Mouse (Mus musculus) left cerebral cortex, adult 8-10 months (tissue): ENCODE measurements at regions not wholly inside any gene's neighbourhood (a gene's known extent, or its start where the extent isn't known, plus 50 kb on each side); places are given as distances from the start of the nearest gene placed in this dataset.

Source experiments
- DNase-seq, 2 experiments: peaks; one replicate each; pipeline ENCODE4 v3.0.0; 2022; ENCODE audit warnings: low spot score in 2 of 2

DNA sequence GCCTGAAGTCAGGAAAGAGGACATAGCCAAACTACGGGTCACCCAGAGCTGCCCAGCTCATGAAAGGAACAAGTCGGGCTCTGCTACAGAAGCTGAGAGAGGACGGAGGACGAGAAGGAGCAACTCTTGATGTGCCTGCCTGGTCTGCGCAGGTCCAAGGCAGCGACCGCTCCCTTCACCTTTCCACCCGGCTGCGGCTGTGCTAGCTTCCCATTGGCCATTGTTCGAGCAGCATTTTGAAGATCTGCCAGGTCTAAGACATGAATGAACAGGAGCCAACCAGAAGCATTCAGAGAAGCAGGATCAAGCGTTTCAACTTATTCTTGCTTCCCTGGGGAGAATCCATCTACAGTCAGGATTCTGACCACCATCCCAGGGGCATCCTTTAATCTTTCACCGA lies 113.3 kb upstream of the Wnt4 start:
- no peak for DNase-seq

DNA sequence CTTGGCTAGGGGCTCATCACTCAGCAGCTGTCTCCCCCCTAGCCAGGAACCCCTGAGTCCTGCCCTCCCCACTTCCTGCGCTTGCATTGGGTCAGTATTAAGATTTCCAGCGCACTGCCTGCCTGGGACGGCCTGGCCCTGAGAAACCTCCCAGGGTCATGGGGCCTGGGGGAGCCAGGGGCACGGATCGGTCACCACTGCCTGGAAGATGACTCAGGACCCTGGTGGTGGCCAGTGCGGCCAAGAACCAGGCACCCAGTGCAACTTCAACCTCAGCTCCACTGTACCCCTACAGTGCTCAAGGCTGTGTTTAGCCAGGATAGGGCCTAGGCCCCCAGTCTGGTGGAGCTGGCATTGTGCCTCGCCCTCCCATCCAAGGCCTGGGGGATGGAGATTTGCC lies 111.9 kb upstream of the Zbtb40 start:
- DNase-seq, result no peak

DNA sequence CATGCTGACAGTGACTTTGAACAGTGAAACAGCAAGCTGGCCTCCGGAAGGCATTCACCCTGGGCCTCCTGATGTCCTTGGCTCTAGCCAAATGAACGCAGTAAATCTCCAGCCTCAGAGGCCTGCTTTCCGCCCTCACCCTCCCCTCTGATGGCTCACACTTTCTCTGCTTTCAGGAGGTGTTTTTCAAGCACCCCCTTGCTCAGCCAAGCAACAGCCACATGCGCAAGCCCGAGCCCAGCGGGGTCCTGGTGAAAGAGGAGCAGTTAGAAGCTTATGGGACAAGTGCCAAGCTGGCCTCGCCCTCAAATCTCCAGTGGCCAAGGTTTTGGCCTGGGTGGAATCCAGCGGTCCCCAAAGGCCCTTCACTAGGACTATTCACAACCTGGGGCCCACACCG lies 109.6 kb upstream of the Zbtb40 start:
- no peak for DNase-seq

GRCm38 (mm10) chr4:137156441-137157105 lies 108.0 kb upstream of the Zbtb40 start:
- no peak for DNase-seq

GRCm38 (mm10) chr4:137148756-137149155 lies 100.2 kb upstream of the Zbtb40 start:
- DNase-seq, result no peak

GRCm38 (mm10) chr4:137147795-137148194 lies 99.2 kb upstream of the Zbtb40 start:
- DNase-seq, result no peak

DNA sequence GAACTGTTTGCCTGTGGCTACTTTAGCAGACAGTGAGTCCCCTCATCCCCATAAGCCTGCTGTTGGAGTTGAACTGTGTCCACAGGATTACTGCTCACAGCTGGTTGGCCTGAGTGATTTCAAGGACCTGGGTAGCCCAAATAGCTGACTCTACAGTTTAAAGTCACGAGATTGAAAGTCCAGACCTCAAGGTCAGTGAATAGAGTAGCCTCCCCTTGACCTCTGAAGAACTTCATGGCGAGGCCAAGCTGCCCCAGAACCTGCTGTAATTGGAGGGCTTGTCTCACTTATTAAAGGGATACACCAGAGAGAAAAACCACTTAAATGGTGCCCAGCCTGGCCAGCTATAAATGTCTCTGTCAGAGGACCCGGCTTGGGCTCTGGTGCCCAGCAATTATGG lies 97.7 kb upstream of the Zbtb40 start:
- no peak for DNase-seq

GRCm38 (mm10) chr4:137142316-137142715 lies 93.7 kb upstream of the Zbtb40 start:
- no peak for DNase-seq

- no peak for DNase-seq
These were observed 90.6 kb upstream of the Zbtb40 start for GRCm38 (mm10) chr4:137139051-137139705.

DNA sequence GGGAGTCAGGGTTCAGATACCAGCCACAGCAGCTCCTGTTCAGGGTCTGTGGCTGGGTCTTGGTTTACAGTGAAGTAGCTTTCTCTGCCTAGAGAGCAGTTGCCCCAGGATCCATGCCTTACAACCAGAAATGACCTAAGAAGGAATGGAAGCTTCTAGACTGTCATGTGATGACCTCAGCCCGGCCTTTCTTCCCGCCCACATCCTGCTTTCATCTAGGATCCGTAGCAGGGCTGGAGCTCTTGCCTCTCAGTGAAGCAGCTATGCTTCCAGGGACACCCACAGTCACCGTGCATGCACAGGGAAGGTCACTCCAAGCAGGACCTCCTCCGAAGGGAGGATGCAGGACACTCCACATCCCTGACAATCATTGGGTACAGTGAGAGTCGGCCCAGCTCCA lies 89.5 kb upstream of the Zbtb40 start:
- no peak for DNase-seq

DNA sequence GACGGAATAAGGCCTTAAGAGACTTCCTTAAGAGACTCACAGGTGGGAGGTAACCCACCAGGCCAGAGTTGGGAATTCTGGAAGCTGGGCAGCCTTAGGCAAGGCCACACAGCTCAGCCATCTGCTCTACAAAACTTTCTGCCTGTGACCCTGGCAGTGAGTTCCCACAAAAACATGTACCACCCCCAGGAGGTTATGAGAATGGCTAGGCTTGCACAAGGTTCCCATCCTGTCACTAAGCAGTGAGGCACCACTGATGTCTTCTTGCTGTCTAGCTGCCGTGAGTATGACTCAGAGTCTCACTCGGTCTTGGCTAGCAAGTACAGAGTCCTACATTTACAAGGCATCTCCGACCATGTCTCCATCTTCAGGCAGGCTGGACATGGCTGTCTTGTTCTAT lies 87.7 kb upstream of the Zbtb40 start:
- no peak for DNase-seq

DNA sequence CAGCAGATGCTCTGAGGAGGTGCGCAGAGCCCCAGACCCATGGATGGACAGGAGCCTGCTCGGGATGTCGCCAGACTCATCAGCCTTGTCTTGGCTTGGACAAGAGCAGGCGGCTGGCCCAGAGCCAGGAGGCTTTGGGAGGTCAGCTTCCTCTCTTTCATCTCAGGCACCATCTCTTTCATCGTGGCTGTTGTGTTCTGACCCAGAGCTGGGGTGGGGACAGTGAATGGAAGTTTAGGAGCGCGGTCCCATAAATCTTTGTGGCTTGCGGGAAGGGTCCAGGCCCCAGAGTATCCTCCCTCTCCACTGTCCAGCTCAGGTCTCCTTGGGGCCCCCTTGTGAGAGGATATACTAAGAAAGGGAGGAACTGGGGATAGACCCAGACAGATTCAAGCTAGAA lies 87.2 kb upstream of the Zbtb40 start:
- no peak for DNase-seq

- no peak for DNase-seq
These were observed 86.0 kb upstream of the Zbtb40 start for GRCm38 (mm10) chr4:137134553-137134952.

DNA sequence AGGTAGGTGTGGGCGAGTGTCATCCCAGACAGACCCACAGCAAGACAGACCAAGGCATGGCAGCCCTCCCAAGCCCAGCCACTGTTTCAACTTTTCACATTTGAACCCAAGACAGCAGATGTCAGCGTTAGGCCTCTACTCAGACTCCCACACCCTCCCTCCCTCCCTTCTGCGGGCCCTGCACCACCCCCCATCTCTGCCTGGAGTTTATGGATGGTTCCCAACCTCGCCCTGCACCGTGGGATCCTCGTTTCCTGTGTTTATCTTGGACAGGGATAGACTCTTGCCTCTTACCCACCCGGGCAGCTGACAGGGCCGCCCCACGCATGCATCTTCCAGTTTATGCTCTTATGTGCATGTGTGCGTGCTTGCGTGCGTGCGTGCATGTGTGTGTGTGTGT lies 85.2 kb upstream of the Zbtb40 start:
- DNase-seq, result no peak

- DNase-seq, result no peak
These were observed 82.1 kb upstream of the Zbtb40 start for GRCm38 (mm10) chr4:137130619-137131212.

DNA sequence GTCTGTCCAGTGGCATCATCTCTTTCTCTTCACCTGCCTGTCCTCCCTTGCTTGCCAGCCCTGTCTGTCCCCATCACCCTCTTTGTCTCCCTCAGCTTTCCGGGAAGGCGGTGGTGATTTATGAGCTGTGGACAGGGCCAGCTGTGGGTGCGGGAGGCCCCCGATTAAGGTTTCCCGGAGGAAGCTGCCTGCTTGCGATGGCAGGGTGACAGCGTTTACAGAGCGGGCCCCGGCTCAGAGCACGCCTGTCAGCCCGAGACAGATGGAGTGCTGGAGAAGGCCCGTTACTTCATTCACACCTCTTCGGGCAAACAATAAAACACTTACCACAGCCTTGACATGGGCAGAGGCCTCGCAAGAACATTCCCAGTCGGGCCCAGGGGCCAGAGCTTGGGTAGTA lies 79.6 kb upstream of the Zbtb40 start:
- no peak for DNase-seq

DNA sequence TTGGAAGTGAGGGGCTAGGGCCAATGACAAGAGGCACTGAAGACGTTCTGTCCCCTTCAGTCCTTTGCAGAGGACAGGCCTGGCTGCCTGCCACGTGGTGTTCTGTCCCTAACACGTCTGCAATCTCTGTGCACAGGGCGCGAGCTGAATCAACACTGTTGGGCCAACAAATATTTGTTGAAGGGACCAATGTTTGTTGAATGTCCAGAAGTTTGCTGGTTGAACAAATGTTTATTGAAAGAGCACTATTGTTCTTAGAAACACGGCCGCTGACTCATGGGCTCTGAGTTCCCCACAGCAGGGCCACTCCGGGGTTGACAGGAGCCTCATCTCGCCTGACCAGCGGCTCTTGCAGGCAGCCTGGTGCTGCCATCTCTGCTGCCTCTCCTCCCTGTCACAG lies 73.1 kb upstream of the Zbtb40 start:
- no peak for DNase-seq

GRCm38 (mm10) chr4:137120597-137120996 lies 72.0 kb upstream of the Zbtb40 start:
- DNase-seq, result no peak

DNA sequence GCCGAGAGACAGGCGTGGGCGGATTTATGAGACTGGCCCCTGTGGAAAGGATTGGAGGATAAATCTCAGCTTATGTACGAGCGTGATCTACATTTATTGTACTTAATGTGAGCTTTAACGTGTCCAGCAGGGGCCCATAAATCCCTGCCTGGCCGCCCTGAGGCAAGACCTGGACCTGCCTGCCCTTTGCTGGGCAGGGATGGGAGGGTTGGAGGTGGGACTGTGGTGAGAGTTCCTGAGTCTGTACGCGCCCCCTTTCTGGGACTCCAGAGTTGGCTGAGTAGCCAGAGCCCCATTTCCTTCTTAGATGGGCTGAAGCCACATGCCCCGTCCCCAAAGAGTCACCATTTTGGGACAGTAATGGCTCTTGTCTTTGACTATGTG lies 69.7 kb upstream of the Zbtb40 start:
- no peak for DNase-seq

DNA sequence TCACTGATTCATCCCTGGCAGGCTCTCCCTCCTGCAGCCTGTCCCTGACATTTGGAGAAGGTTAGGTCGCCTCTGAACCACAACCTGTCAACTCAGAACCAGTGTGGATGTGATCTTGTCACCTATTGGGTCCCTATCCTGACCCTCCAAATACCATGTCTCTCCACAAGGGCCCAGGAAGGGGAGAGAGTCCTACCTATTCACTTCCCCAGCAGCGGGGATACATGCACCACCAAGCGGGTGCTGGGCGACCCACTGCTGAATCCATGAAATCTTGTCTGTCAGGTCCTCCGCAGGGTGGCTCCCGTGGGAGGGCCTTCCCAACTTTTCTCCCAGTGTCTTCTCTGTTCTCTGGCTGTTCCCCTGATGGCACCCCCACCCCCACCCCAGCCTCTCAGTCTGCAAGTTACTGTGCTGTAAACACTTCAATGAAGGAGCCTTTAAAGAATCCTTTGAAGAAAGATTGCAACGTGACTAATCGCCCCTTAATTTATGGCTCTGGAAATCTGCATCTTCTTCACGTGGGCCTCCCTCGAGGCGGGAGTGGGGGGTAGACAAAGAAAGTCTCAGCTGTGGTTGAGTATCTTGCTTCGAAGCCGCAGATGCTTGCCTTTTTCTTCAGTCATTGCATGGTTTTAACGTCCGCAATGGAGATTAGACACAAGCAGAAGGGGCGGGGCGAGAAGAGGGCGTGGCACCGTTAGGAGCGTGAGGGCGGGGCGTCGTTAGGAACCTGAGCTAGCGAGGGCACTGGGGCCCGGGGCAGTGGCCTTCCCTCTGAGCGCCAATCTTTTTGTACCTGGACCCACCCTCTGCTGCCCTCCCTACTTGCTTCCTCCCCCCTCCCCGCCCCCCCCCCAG lies 69.1 kb upstream of the Zbtb40 start:
- no peak for DNase-seq

- no peak for DNase-seq
These were observed 66.5 kb upstream of the Zbtb40 start for GRCm38 (mm10) chr4:137115062-137115461.

DNA sequence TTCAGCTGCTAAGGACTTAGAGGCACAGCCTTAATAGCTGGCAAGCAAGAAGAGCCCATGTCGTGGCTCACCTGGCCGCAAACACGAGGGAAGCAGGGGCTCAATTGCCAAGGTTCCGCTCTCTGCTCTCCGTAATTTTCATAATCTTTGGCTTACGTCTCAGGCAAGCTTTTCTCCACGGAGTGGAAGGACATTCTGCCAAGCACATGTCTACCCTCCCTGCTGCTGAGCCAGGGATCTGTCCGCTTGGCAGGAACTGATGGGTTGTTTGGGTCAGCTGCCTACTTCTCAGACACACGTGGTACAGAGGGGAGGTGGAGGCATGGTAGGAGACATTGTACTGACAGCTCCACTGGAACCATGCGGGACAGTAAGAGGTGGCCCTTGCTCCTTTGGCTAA lies 61.7 kb upstream of the Zbtb40 start:
- DNase-seq, result no peak
